Mouse (Mus musculus) megakaryocyte progenitor cell, adult 5-6 weeks (primary cell): Measurements from ENCODE around the gene Mcm2. TPM values are rescaled to one million over a fixed set of nuclear protein-coding genes. Genes with fewer than 3 reads are reported as not detected.

ENCODE experiments used
- ATAC-seq: replicated peaks from 2 replicates; pipeline ENCODE4 v1.8.0; 2016; ENCODE audit warnings: mild to moderate bottlenecking, moderate TSS enrichment, inconsistent platforms; ENCODE audit not compliant: poor library complexity
- total RNA-seq, 2 experiments: library from RNA; stranded (forward) in 1 of 2; stranded (reverse) in 1 of 2; fragments of 157-497, 149-512 nt in 1 of 2; fragments of 200-1000 nt in 1 of 2; gene quantifications; 2 replicates each; pipeline versions ENCODE4 v1.2.3 to v1.2.4; 2015 to 2017

Gene Mcm2
- total RNA-seq, 2 experiments from 2014 or later = 107 to 150 TPM

- peak; percentile 83 for ATAC-seq
Observed at GRCm38 (mm10) chr6:88855636-88856035, 42.9 kb downstream of the Mcm2 start.

GRCm38 (mm10) chr6:88854509-88854908 is 44.1 kb downstream of the Mcm2 start:
- ATAC-seq = no peak

- ATAC-seq = no peak
Observed at GRCm38 (mm10) chr6:88850034-88850433, 48.5 kb downstream of the Mcm2 start.

- ATAC-seq = peak; percentile 78
Observed at GRCm38 (mm10) chr6:88849270-88849669, 49.3 kb downstream of the Mcm2 start.

- no peak for ATAC-seq
Observed at GRCm38 (mm10) chr6:88847571-88847970, 51.0 kb downstream of the Mcm2 start.

GRCm38 (mm10) chr6:88844901-88845565 is 53.5 kb downstream of the Mcm2 start:
- no peak for ATAC-seq

GRCm38 (mm10) chr6:88843781-88844725 is 54.5 kb downstream of the Mcm2 start:
- no peak for ATAC-seq

- ATAC-seq = no peak
Observed at GRCm38 (mm10) chr6:88843241-88843640, 55.3 kb downstream of the Mcm2 start.

- ATAC-seq = no peak
Observed at GRCm38 (mm10) chr6:88842731-88843151, 55.8 kb downstream of the Mcm2 start.

GRCm38 (mm10) chr6:88841781-88842689 is 56.5 kb downstream of the Mcm2 start, which contains the start of gene Abtb1:
Gene Abtb1 (minus strand): TSS chr6:88841984.
- peak; percentile 77 for ATAC-seq

- ATAC-seq = no peak; the same call in 1 of the 2 replicates
Observed at GRCm38 (mm10) chr6:88841514-88841780, 57.1 kb downstream of the Mcm2 start.

- ATAC-seq = no peak
Observed at GRCm38 (mm10) chr6:88840791-88841513, 57.6 kb downstream of the Mcm2 start.

GRCm38 (mm10) chr6:88840211-88840610 is 58.4 kb downstream of the Mcm2 start:
- ATAC-seq = no peak

GRCm38 (mm10) chr6:88839135-88839970 is 59.2 kb downstream of the Mcm2 start:
- ATAC-seq = no peak

GRCm38 (mm10) chr6:88838613-88839012 is 60.0 kb downstream of the Mcm2 start:
- ATAC-seq = no peak

- no peak for ATAC-seq
Observed at GRCm38 (mm10) chr6:88837999-88838398, 60.6 kb downstream of the Mcm2 start.

- ATAC-seq = no peak
Observed at GRCm38 (mm10) chr6:88836178-88836819, 62.3 kb downstream of the Mcm2 start.

- peak; percentile 58 for ATAC-seq
Observed at GRCm38 (mm10) chr6:88835047-88835446, 63.5 kb downstream of the Mcm2 start.
